Mouse (Mus musculus) frontal cortex, postnatal 14 days (tissue): ENCODE measurements at regions not wholly inside any gene's neighbourhood (a gene's known extent, or its start where the extent isn't known, plus 50 kb on each side); places are given as distances from the start of the nearest gene placed in this dataset.
"Not testable (repeated sequence)": the region's sequence is repeated elsewhere in the genome, so short reads cannot be mapped to it uniquely, and the experiment has no call there.

Source experiments
- DNase-seq, 2 experiments: peaks; one replicate each; pipeline ENCODE4 v3.0.0; 2022; ENCODE audit warnings: low spot score in 2 of 2

DNA sequence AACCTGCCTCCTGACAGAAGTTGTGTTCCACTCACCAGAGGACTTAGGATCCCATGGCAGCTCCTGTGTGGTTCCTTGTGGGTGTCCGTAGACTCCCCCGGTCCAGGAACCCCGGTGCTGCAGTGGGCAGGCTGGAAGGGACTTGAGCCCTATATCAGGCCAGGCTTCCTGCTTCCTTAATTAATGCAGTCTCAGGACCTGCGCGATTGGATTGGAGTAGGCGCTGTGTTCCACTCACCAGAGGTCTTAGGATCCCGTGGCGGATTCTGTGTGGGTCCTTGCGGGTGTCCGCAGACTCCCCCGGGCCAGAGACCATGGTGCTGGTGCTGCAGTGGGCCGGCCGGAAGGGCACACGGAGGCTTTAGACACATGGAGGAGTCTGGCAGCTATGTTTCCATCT, 288.7 kb downstream of the Fut8 start:
- DNase-seq: not testable (repeated sequence)

DNA sequence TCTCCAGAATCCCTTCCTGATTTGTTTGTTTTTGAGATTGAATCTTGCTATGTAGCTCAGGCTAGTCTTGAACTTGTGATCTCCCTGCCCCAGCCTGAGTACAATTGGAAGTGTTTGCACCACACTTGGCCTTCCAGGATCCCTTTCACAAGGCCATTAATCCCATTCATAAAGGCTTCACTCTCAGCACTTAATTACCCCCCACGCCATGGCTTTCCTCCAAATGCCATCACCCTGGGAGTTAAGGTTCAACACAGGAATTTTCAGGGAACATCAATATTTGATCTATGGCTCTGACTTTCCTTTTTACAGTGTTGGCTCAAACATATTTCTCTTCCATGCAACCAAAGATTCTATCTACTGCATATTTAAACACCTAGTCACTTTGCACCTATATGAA, 289.6 kb downstream of the Fut8 start:
- DNase-seq: no peak

DNA sequence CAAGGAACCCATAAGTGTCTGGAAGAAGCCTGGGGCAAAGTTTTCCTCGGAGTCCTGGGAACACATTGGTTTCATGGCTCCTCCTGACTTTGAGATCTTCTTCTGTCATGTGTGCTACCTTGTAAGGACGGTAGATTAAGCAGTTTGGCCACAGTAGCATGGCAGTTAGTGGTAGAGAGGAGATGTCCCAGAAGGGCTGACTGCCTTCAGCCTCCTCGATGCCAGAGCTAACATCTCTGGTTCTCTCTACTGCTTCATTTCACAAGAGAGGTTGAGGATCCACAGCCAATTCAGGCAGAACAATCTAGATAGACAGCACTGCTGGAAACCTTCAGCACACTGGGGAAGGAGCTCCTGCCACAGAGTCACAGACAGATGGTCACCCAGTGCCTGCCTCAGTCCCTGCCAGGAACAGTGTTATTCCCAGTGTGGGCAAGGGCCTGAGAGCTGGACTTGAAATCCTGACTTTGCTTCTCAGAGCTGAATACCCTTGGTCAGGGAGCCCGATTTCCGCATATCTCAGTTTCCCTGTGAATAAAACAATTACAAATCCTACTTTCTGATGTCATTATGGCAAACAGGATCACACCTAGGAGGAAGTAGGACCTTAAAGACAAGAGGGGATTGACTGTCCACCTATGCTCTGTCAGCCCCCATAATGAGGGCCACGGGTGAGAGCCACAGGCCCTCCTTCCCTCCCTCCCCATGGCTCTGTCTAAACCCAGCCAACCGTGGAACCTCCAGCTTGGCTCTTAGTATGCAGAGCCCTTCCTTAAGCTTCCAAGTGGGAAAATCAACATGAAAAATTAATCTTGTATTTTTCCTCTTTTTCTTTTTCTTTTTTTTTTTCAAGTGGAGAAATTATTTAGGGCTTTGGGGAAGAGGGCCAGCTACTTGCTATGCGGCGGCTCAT, 290.3 kb downstream of the Fut8 start:
- no peak for DNase-seq

DNA sequence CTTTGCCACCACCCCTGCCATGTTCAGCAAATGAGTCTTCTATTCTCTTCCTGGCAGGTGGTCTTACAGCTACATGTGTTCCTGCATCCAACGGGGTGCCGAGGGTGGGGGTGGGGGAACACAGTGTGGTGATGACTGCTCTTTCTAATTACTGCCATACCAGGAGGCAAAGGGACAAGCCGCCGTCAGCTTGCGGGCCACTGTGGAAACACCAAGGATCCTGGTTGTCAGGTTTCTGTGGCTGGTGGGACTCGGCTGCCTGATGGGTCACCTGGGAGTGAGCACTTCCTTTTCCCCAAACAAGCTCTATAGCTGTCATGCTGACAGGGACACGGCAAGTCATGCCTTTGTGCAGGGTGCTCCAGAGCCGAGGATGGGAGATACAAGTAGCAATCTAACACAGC, 290.9 kb downstream of the Fut8 start:
- no peak for DNase-seq

DNA sequence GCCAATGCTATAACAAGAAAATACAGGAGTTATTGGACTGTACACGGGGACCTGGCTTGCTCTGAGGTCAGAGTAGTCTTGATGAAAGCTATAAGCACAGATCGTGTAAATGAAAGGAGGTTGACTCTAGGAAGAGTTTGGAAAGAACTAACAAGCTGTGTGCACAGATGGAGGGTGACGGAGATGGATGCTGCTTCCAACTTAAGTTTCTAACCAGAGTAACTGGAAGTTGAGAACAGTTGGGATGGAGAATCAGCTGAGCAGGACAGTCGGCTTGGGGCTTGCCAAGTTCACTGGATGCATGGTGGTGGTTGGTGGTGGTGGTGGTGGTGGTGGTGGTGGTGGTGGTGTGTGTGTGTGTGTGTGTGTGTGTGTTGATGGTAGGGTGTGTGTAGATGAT, 291.5 kb downstream of the Fut8 start:
- DNase-seq: no peak

DNA sequence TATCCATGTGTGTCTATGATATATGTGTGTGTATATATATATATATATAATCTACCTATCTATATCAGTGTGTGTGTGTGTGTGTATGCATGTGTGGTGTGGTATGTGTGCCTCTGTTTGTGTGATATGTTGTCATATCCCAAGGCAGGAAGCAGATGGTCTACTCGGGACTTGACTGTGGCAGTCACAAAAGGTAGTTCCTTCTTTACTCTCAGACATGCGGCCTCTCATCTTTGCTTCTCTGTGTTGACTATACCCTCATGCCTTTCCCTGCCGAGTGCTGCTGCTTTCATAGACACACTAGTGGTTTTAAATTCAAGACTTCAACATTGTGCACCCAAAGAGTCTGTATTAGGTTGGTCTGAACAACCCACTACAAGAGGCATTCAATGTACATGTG, 292.0 kb downstream of the Fut8 start:
- peak in 1 of 2 experiments; percentile 0 for DNase-seq

DNA sequence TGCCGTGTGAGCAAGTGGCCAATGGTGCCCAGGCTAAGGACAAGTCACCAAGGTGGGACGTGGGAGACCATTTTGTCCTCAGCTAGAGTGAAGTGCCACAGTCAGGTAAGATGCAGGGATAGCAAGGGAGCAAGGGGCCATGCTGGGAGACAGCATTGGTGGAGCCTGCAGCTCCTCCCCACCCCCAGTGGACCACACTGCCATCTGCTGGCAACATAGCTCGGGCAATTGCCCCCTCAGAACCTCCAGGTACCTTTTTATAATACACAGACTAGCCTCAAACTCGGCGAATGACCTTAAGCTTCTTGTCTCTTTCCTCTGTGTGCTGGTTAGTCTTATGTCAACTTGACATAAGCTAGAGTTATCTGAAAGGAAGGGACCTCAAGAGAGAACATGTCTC, 293.4 kb downstream of the Fut8 start:
- DNase-seq: peak in 1 of 2 experiments; percentile 4

DNA sequence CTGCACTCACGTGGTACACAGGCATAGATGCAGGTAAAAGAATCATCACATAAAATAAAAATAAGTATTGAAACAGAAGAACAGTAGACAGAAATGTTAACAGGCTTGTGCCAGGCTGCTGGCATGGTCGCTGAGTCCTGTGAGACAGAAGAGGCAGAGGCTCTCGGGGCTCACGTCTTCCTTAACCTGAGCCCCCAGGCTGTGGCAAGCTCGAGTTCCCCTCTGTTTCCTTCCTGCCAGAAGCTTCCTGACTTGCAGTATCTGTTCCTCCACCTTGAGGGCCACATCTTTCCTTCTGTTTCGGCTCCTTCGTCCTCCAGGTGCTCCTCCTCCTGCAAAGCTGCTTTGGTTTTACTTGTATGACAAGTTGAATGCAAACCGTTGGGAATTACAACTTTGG, 294.6 kb downstream of the Fut8 start:
- DNase-seq: peak in 1 of 2 experiments; percentile 0

DNA sequence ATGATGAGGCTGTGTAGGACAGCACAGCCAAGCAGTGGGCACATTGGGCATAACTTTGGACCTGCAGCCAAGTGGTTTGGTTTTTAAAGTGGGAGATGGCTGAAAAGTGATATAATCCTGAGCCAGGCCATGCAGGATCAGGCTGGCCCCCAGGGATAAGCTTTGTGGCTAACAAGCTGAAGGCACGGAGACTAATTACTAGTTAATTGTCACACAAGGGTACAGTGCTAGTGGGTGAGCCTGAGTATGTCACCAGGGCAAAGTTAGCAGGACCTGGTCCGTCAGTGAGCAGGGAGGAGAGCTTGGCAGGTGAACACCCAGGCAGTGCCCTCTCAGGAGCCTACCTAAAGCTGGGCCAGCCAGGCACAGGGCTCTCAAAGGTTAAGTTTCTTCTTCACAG, 295.7 kb downstream of the Fut8 start:
- DNase-seq: no peak

DNA sequence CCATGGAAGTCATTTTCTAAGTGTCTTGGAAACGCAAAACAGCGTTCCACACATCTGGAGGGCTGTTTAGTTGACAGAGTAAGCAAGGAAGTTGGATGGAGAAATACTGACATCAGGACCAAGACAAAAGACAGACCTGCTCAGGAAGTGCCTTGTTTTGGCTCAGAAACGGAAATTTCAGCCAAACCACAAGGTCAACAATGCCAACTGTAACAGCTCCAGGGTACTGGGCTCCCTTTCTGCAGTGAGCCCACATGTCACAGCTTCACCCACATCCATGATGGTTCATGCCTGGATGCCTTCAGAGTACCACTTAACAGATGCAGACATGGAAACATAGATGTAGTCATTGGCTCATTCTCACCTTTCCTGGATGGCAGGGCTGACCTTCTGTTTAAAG, 296.2 kb downstream of the Fut8 start:
- DNase-seq: no peak

DNA sequence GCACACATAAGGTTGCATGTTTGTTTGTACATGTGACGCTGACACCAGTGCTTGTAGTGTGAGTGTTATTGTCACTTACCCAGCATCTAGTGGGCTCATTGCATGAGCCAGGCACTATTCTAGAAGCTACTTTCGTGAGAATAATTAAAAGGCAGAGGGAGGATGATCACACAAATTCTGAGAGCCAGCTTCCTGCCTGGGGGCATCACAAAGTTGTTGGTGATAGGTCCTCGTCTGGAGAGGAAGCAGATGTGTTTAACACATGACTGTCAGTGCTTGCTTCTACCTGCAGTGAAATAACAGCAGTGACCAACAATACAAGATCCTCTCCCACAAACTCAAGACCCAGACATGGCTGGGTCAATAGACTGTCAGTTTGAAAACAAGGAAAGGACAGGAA, 297.2 kb downstream of the Fut8 start:
- DNase-seq: no peak

DNA sequence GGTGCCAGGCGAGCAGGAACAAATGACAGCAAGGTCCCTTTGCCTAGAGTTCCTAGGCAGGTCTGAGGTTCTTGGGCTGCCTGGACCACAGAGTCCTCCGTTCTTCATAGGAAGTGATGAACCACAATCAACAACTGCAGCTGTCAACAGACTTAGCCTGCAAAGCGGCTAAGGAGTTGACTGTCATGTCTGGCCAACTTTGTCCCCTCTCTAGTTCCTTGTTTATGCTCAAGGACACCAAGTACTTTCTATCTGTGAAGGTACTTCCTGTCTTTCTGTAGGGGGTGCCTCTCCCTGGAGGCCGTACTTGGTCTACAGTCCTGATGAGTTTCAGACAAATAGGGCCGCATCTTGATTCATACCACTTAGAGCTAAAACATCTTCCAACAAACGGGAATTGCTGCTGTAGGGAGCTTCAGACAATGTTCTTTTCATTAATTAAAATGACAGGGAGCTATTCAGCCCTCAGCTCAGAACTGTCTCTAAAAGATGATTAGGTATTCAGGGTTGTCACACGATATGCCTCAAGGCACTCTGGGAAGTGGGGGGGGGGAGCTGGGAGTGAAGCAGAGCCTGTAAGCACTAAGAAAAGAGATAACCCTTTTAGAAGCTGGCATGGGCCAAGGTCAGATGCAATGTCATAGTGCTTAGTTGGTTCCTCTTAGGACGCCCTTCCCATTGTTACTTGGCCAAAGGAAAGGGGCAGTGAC, 299.4 kb downstream of the Fut8 start:
- DNase-seq: peak in 1 of 2 experiments; percentile 1

DNA sequence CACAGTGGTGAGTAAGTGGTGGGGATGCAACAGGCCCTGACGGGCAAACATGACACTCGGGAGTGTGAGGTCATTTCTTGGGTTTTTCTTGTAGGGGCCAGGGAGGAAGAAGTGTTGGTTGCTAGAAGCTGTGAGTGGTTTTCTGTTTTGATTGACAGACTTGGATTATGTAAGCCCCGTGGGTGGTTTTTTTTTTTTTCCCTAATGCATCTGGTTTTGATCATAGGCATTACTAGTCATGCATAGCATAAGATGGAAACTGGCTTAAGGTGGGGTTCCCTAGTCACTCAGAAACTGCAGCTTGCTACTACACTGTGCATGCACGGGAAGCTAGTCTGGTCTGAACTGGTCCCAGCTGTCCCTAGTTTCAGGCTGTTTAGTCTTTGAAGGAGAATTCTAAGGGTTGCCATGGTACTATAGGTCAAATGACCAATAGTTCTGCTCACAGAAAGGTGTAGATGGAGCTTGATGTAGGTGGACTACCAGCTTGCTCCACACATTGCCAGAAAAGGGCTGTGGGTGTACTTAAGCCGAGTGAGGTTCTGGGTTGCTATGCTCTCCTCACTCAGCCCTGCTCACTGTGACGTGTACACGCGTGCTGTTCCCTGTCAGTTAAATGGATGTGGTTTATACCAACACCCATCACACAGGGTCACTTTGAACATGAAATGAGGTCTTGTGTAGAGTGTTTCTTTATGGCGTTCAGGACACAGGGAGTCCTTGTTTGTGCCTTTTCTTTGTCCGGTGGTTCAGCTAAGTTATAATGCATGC, 301.9 kb downstream of the Fut8 start:
- DNase-seq: peak in 1 of 2 experiments; percentile 2

DNA sequence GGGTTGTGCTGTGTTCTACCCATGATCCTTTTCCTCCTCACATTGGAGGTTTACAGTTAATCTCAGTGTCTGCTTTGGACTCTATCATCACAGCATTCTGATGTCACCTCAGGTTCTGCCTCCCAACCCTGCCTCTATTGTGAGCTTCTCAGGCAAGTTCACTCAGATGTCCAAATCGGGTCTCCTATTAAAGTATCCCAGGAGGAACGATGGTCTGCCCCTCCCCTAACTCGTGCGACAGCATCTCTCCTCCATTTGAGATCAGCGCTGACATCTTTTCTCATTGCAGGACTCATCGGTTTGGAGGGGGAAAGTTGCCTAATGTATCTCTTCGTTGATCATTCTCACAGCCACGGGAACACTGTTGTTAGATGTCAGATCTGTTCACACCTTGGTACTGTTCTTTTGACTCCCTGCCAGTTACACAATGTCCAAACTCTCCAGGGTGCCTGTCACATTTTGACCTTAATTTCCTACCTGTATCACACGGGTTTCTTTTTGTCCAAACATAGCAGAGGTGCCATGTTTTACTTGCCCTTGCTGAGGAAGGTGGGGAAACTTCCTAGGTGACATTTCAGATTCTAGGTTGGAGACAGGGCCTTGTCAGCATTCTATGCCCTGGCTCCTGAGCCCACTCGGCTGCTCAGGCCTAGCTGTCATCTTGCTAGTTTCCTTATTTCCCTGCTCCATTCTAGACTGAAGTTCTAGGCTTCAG, 303.3 kb downstream of the Fut8 start:
- DNase-seq: peak in 1 of 2 experiments; percentile 1

DNA sequence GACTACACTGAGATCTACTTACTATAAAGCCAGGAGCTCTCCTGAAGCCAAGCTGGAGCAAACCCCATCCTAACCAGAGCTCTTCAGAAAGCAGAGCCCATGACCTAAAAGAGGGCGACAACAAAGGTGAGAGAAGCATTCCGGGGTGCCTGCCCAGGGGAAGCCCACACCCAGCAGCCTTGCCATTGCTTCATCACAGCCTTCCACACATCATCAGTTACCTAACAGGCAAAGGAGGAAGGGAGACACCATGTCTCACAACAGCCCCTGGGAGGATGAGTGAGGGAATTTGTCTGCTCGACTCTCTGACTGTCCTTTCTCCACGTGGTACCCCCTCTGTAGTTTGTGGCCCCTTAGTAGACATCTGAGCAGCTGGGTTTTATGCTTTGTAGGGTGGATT, 303.9 kb downstream of the Fut8 start:
- DNase-seq: no peak

DNA sequence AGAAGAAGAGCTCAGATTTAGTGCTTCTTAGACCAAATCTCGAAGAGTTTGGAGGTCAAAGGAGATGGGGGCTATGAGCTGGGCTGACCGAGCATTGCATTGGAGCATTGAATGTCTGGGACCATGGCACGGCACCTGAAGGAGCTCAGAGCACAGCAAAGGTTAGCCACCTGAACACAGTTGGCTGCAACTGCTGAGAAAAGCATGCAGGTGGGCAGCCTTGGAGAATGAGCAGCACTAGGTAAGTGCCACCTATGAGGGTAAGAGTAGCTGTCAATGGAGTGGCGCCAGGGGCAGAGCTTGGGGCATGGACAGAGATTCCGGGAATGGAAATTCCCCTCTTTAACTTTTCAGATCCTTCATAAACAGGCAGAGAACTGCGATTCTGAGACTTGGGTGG, 305.7 kb downstream of the Fut8 start:
- DNase-seq: no peak

DNA sequence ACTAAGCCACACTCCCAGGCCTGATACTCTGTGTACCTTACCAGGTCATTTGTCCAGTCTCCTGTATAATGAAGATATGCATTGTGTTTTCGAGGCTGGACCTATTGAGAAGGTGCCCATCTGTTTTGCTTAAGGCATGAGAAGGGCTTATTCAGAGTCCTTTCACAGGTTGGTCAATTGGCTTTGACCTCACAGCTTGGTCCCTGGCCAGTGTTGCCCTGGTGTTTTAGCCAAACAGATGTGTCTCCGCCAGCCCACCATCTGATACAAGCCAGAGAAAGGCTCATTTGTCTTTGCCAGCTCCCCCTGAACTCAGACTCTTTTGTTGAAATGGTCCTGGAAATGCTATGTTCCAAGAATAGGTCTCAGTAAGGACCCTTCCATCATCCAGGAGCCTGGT, 308.2 kb downstream of the Fut8 start:
- DNase-seq: peak in 1 of 2 experiments; percentile 0

DNA sequence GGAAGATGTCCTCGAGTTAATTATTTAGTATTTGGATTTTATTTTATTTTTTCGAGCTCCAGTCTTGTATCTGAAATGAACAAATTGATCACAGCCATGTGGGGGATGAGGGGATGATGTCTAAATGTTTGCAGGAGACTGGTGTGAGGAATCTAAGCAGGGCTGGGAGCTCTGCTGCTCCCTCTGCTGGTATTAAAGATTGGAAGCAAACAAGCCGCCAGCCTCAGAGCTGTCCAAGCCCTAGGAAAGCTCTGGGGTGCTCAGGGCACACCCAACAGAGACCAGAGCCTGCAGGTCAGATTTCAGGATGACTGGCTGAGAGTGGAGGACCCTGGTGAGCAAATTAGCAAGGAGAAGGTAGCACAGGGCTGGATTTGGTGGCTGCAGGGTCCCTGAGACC, 330.4 kb downstream of the Fut8 start:
- DNase-seq: peak in 1 of 2 experiments; percentile 25

DNA sequence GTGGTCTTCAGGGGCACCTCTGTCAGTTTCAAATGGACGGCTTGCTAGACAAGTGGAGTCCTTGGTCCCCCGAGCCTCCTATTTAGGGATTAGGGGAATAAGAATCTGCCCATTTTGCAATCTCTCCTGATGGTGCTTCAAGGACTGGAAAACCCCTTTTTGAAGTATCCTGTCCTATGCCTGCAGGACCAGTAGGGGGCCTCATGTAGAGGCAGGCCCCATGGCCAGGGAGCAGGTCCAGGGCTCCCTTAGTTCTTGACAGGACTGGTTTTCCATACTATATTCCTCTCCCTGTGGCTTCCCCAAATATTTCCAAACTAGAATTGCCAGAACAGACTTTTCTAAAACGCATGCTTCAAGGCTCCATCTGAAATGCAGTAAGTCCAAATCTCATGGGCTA, 332.6 kb downstream of the Fut8 start:
- no peak for DNase-seq

DNA sequence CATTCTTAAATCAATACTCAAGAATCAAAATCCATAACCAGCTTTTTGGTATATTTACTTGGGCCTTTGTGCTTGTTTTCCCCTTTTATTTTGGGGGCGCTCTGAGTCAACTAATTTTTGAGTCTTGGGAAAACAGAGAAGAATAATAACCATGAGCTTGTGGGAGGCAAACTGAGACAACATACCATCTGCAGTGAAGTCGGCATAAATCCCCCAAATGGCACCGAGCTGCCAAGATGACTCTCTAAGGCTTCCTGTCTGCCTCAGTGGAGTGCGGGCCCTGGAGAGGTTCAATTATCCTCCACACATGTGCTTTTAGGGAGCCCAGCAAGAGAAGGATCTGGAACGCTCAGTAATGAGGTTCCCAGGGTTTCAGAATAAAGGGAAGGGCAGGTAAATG, 333.1 kb downstream of the Fut8 start:
- DNase-seq: no peak

DNA sequence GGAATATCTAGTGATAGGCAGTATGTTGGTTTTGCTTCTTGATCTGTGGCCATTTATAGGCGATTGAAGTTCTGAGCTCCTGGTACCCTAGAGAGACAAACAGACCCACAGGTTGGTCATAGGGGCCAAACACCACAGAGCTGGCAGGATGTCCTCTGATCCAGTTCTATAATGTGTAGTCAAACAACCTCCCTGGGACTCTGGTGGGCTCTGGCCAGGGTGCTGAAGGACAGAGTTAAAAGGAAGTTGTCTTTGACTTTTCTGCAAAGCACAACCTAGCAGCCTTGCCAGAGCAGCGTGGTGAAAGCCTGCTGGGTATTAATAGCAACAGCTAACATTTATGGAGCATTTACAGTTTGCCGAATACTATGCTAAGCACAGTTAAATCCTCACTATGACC, 337.1 kb downstream of the Fut8 start:
- no peak for DNase-seq

DNA sequence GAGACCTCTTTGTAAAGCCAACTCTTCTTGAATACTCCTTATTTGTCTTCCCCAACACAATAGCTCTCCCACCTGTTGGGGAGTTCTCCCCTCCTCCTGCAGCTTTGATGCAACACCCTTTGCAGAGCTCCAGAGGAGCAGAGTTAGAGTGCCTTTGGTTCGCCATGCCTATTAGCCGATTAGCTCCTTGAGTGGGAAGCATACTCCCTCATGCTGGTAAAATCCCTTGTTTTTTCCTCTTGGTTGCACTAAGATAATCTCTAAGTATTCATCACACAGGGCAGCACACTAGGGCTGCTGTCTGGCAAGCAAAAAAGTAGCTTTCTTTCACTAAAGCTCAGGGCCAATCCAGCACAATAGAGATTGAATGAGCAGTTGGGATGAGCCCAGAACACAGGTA, 350.4 kb downstream of the Fut8 start:
- no peak for DNase-seq
